Mouse (Mus musculus) MEL (cell line): ENCODE data around the gene Gm3952. TPM values are rescaled to one million over a fixed set of nuclear protein-coding genes. Genes with fewer than 3 reads are reported as not detected.

Source experiments
- DNase-seq: peaks from one replicate; pipeline ENCODE4 v3.0.0; 2011; ENCODE audit warnings: low read depth, low spot score
- H3K27ac ChIP-seq: 2 replicates; pipeline ENCODE4 v1.5.1; 2012; ENCODE audit warnings: low read depth, mild to moderate bottlenecking, control low read depth, low read length, moderate library complexity; ENCODE audit not compliant: control insufficient read depth
- H3K27me3 ChIP-seq, 2 experiments: fragments of 150-350 bp in 1 of 2; sonication (generic) in 1 of 2; 2 replicates each; pipeline ENCODE4 v1.6.1; 2012; ENCODE audit warnings: low read length in 2 of 2, mild to moderate bottlenecking in 2 of 2, improper control_type of control experiment in 1 of 2, moderate library complexity in 1 of 2; ENCODE audit not compliant: insufficient read depth in 2 of 2, control insufficient read depth in 1 of 2
- H3K36me3 ChIP-seq, 2 experiments: 2 replicates each; pipeline ENCODE4 v1.6.1; 2012 to 2014; ENCODE audit warnings: low read length in 2 of 2, improper control_type of control experiment in 1 of 2, inconsistent platforms in 1 of 2, mild to moderate bottlenecking in 1 of 2; ENCODE audit not compliant: insufficient read depth in 2 of 2, control insufficient read depth in 1 of 2
- H3K4me1 ChIP-seq, 2 experiments: fragments of 150-350 bp in 1 of 2; sonication (generic) in 1 of 2; 2 replicates each; pipeline ENCODE4 v1.6.1; 2012; ENCODE audit warnings: low read length in 2 of 2, improper control_type of control experiment in 1 of 2, mild to moderate bottlenecking in 1 of 2; ENCODE audit not compliant: insufficient read depth in 2 of 2, control insufficient read depth in 1 of 2
- H3K4me3 ChIP-seq, 2 experiments: fragments of 150-350 bp in 1 of 2; sonication (generic) in 1 of 2; 2 replicates each; pipeline ENCODE4 v1.5.1; 2012; ENCODE audit warnings: low read depth in 2 of 2, low read length in 2 of 2, mild to moderate bottlenecking in 2 of 2, moderate library complexity in 2 of 2, control low read depth in 1 of 2, improper control_type of control experiment in 1 of 2; ENCODE audit not compliant: control insufficient read depth in 1 of 2, insufficient read depth in 1 of 2
- H3K79me2 ChIP-seq: 2 replicates; pipeline ENCODE4 v1.6.1; 2012; ENCODE audit warnings: mild to moderate bottlenecking, low read length, moderate library complexity; ENCODE audit not compliant: control insufficient read depth, poor library complexity, insufficient read depth
- H3K9ac ChIP-seq: 2 replicates; pipeline ENCODE4 v1.6.1; 2012; ENCODE audit warnings: low read depth, mild to moderate bottlenecking, control low read depth, low read length, moderate library complexity; ENCODE audit not compliant: control insufficient read depth, poor library complexity, severe bottlenecking
- H3K9me3 ChIP-seq: fragments of 150-350 bp; sonication (generic); replicated peaks from 2 replicates; pipeline ENCODE4 v1.6.1; 2012; ENCODE audit warnings: mild to moderate bottlenecking, low read length, improper control_type of control experiment, moderate library complexity; ENCODE audit not compliant: insufficient read depth
- CTCF ChIP-seq, 3 experiments: IDR thresholded peaks in 2 of 3; conservative IDR thresholded peaks in 1 of 3; 2 replicates each; pipeline ENCODE4 v1.5.1; 2011 to 2012; ENCODE audit warnings: low read length in 3 of 3, low read depth in 2 of 3, mild to moderate bottlenecking in 2 of 3, improper control_type of control experiment in 1 of 3, inconsistent platforms in 1 of 3, mixed read lengths in 1 of 3, moderate library complexity in 1 of 3; ENCODE audit not compliant: control insufficient read depth in 1 of 3, insufficient read depth in 1 of 3, poor library complexity in 1 of 3, severe bottlenecking in 1 of 3
- E2F4 ChIP-seq: IDR thresholded peaks from 2 replicates; pipeline ENCODE4 v1.6.1; 2011; ENCODE audit warnings: low read depth, low read length, improper control_type of control experiment, borderline replicate concordance
- ELF1 ChIP-seq: IDR thresholded peaks from 2 replicates; pipeline ENCODE4 v1.6.1; 2014; ENCODE audit warnings: low read depth, mild to moderate bottlenecking, inconsistent platforms, low read length, improper control_type of control experiment, moderate library complexity
- EP300 ChIP-seq, 2 experiments: IDR thresholded peaks; 2 replicates each; pipeline ENCODE4 v1.6.1; 2011; ENCODE audit warnings: improper control_type of control experiment in 2 of 2, low read length in 2 of 2, low read depth in 1 of 2, mild to moderate bottlenecking in 1 of 2
- ETS1 ChIP-seq: IDR thresholded peaks from 2 replicates; pipeline ENCODE4 v1.6.1; 2012; ENCODE audit warnings: low read depth, mild to moderate bottlenecking, inconsistent platforms, low read length, improper control_type of control experiment, moderate library complexity
- GABPA ChIP-seq: IDR thresholded peaks from 2 replicates; pipeline ENCODE4 v1.6.1; 2012; ENCODE audit warnings: low read depth, mild to moderate bottlenecking, inconsistent platforms, low read length, improper control_type of control experiment, moderate library complexity
- GATA1 ChIP-seq: IDR thresholded peaks from 2 replicates; pipeline ENCODE4 v1.6.1; 2011; ENCODE audit warnings: low read depth, low read length, improper control_type of control experiment
- HCFC1 ChIP-seq: IDR thresholded peaks from 2 replicates; pipeline ENCODE4 v1.6.1; 2012; ENCODE audit warnings: low read depth, mild to moderate bottlenecking, inconsistent platforms, low read length, improper control_type of control experiment, moderate library complexity
- KAT2A ChIP-seq: conservative IDR thresholded peaks from 2 replicates; pipeline ENCODE4 v1.6.1; 2012; ENCODE audit warnings: low read depth, low read length, improper control_type of control experiment, inconsistent platforms
- MAFK ChIP-seq: IDR thresholded peaks from 2 replicates; pipeline ENCODE4 v1.6.1; 2011; ENCODE audit warnings: low read depth, mild to moderate bottlenecking, low read length, improper control_type of control experiment, borderline replicate concordance
- MAX ChIP-seq: IDR thresholded peaks from 2 replicates; pipeline ENCODE4 v1.6.1; 2011; ENCODE audit warnings: low read length, improper control_type of control experiment
- MAZ ChIP-seq: IDR thresholded peaks from 2 replicates; pipeline ENCODE4 v1.6.1; 2012; ENCODE audit warnings: low read depth, mild to moderate bottlenecking, inconsistent platforms, low read length, improper control_type of control experiment
- MEF2A ChIP-seq: IDR thresholded peaks from 2 replicates; pipeline ENCODE4 v1.6.1; 2014; ENCODE audit warnings: low read depth, mild to moderate bottlenecking, inconsistent platforms, low read length, improper control_type of control experiment; ENCODE audit not compliant: poor library complexity, insufficient replicate concordance, severe bottlenecking; ENCODE audit errors: extremely low read depth
- MYB ChIP-seq: IDR thresholded peaks from 2 replicates; pipeline ENCODE4 v1.6.1; 2011; ENCODE audit warnings: mild to moderate bottlenecking, low read depth, low read length, improper control_type of control experiment
- NELFE ChIP-seq: IDR thresholded peaks from 2 replicates; pipeline ENCODE4 v1.6.1; 2011; ENCODE audit warnings: low read depth, low read length, improper control_type of control experiment
- POLR2A ChIP-seq, 2 experiments: IDR thresholded peaks; 2 replicates each; pipeline ENCODE4 v1.6.1; 2011 to 2012; ENCODE audit warnings: low read length in 2 of 2, mild to moderate bottlenecking in 2 of 2, control low read depth in 1 of 2, improper control_type of control experiment in 1 of 2, low read depth in 1 of 2, moderate library complexity in 1 of 2; ENCODE audit not compliant: control insufficient read depth in 1 of 2, insufficient read depth in 1 of 2, poor library complexity in 1 of 2
- POLR2AphosphoS2 ChIP-seq: IDR thresholded peaks from 2 replicates; pipeline ENCODE4 v1.6.1; 2011; ENCODE audit warnings: low read length, improper control_type of control experiment
- POLR2AphosphoS5 ChIP-seq: IDR thresholded peaks from 2 replicates; pipeline ENCODE4 v1.6.1; 2012; ENCODE audit warnings: low read depth, borderline replicate concordance, mild to moderate bottlenecking, inconsistent platforms, low read length, moderate library complexity, mixed read lengths
- RCOR1 ChIP-seq: IDR thresholded peaks from 2 replicates; pipeline ENCODE4 v1.6.1; 2012; ENCODE audit warnings: low read depth, mild to moderate bottlenecking, inconsistent platforms, low read length, improper control_type of control experiment
- TAL1 ChIP-seq: IDR thresholded peaks from 2 replicates; pipeline ENCODE4 v1.6.1; 2012; ENCODE audit warnings: mild to moderate bottlenecking, inconsistent platforms, low read length, moderate library complexity, mixed read lengths
- TCF12 ChIP-seq: IDR thresholded peaks from 2 replicates; pipeline ENCODE4 v1.6.1; 2014; ENCODE audit warnings: low read depth, mild to moderate bottlenecking, inconsistent platforms, low read length, improper control_type of control experiment, moderate library complexity
- UBTF ChIP-seq: IDR thresholded peaks from 2 replicates; pipeline ENCODE4 v1.6.1; 2012; ENCODE audit warnings: low read depth, mild to moderate bottlenecking, inconsistent platforms, low read length, improper control_type of control experiment, moderate library complexity, borderline replicate concordance; ENCODE audit not compliant: insufficient read depth
- ZKSCAN1 ChIP-seq: IDR thresholded peaks from 2 replicates; pipeline ENCODE4 v1.6.1; 2012; ENCODE audit warnings: low read depth, mild to moderate bottlenecking, inconsistent platforms, low read length, improper control_type of control experiment, moderate library complexity
- ZNF384 ChIP-seq: IDR thresholded peaks from 2 replicates; pipeline ENCODE4 v1.6.1; 2012; ENCODE audit warnings: low read depth, mild to moderate bottlenecking, inconsistent platforms, low read length, improper control_type of control experiment
- polyA plus RNA-seq, 2 experiments: library from polyadenylated mRNA; stranded (reverse) in 1 of 2; unstranded in 1 of 2; fragments of >175 nt in 1 of 2; fragments of >200 nt in 1 of 2; gene quantifications; 2 replicates each; pipeline versions ENCODE4 v1.2.1 to v1.2.4; 2012; ENCODE audit warnings: low replicate concordance in 2 of 2, low read depth in 1 of 2; ENCODE audit not compliant: insufficient read length in 2 of 2, insufficient read depth in 1 of 2, missing spikeins in 1 of 2
- total RNA-seq: library from RNA; depleted of rRNA; stranded (reverse); fragments of 300-350 nt; gene quantifications from 2 replicates; pipeline ENCODE4 v1.2.3, GENCODE M21; 2012

Gm3952 gene
- total and polyA plus RNA-seq, 3 experiments, result not detected

GRCm38 (mm10) chr8:128735692-128736091, 62.8 kb downstream of the Gm3952 start:
- Histone ChIP-seq H3K36me3 (peaks cover 5% of the 10 kb centered on the region in 2 experiments), H3K4me1 (no peaks in the 10 kb centered on the region), H3K27me3 (no peaks in the 10 kb centered on the region), H3K9me3 (no peaks in the 10 kb centered on the region), H3K4me3 (no peak overlapping the region), H3K9ac (no peak overlapping the region), H3K27ac (no peak overlapping the region), H3K79me2 (no peaks in the 10 kb centered on the region)
- TF ChIP-seq ZKSCAN1, result no peak
- no peak for TF ChIP-seq CTCF (IDR thresholded peaks at IDR 0.05 in 2 of 3, conservative IDR thresholded peaks at IDR 0.05 in 1 of 3; ENCODE audit: control insufficient read depth in 1 of 3, insufficient read depth in 1 of 3, low read depth in 2 of 3, low read length in 3 of 3, poor library complexity in 1 of 3, severe bottlenecking in 1 of 3)
- TF ChIP-seq TAL1, result no peak
- no peak for TF ChIP-seq MAFK
- no peak for TF ChIP-seq ELF1
- no peak for TF ChIP-seq NELFE
- no peak for TF ChIP-seq MYB
- TF ChIP-seq MAZ, result no peak
- TF ChIP-seq ETS1, result no peak
- no peak for TF ChIP-seq HCFC1
- no peak for TF ChIP-seq ZNF384
- TF ChIP-seq GABPA, result no peak
- TF ChIP-seq KAT2A, result no peak
- TF ChIP-seq POLR2AphosphoS2, result no peak
- no peak for TF ChIP-seq POLR2AphosphoS5
- TF ChIP-seq E2F4, result no peak
- no peak for TF ChIP-seq UBTF
- no peak for DNase-seq

GRCm38 (mm10) chr8:128734118-128734517, 64.4 kb downstream of the Gm3952 start:
- DNase-seq, result peak; percentile 25
- Histone ChIP-seq H3K9me3 (no peaks in the 10 kb centered on the region), H3K4me3 (no peak overlapping the region), H3K9ac (no peak overlapping the region), H3K79me2 (no peaks in the 10 kb centered on the region), H3K27ac (no peak overlapping the region)
- TF ChIP-seq EP300 (IDR thresholded peaks at IDR 0.05; ENCODE audit: low read depth in 1 of 2, low read length in 2 of 2), result peak; percentile 52 to 69; a peak in 3 of 4 replicates
- peak; percentile 37; the same call in 1 of the 2 replicates for TF ChIP-seq GATA1
- peak; percentile 19; the same call in 1 of the 2 replicates for TF ChIP-seq TAL1
- peak; percentile 85 for TF ChIP-seq TCF12
- no peak for TF ChIP-seq MAX
- TF ChIP-seq ETS1, result peak; percentile 56
- no peak for TF ChIP-seq POLR2A (IDR thresholded peaks at IDR 0.05; ENCODE audit: control insufficient read depth in 1 of 2, insufficient read depth in 1 of 2, low read depth in 1 of 2, low read length in 2 of 2, poor library complexity in 1 of 2)
- TF ChIP-seq RCOR1, result peak; percentile 57
- TF ChIP-seq MEF2A, result peak; percentile 68; the same call in 1 of the 2 replicates
- TF ChIP-seq, all 39 proteins: peak for 7
- Histone ChIP-seq H3K4me1 (no peaks in the 10 kb centered on the region), H3K36me3 (peaks cover 5 to 9% of the 10 kb centered on the region in 2 experiments), H3K27me3 (no peaks in the 10 kb centered on the region)
